Mouse (Mus musculus): Measurements from ENCODE around the gene Kctd15. TPM values are rescaled to one million over a fixed set of nuclear protein-coding genes. Genes with fewer than 3 reads are reported as not detected.
A peak's percentile ranks its signal among the peaks of the same experiment; 100 is the strongest.

The Kctd15 gene
- polyA plus RNA-seq, 1 experiment: 33.7 TPM

GRCm38 (mm10) chr7:34653731-34654440 is 2.6 kb downstream of the Kctd15 start:
- H3K27me3 ChIP-seq (ENCODE audit: control insufficient read depth, insufficient read depth, low read length, poor library complexity, severe bottlenecking): no peaks in the 10 kb centered on the region
- peak overlapping the region; percentile 94 for H3K9ac ChIP-seq (ENCODE audit: low read depth, poor library complexity, severe bottlenecking)
- H3K4me1 ChIP-seq (ENCODE audit: control insufficient read depth, insufficient read depth, low read length): no peaks in the 10 kb centered on the region
- no peaks in the 10 kb centered on the region for H3K9me3 ChIP-seq (replicated peaks; ENCODE audit: control insufficient read depth, insufficient read depth, low read length, poor library complexity, severe bottlenecking)
- no peak overlapping the region for H3K27ac ChIP-seq (ENCODE audit: insufficient read depth, low read length)
- TF ChIP-seq CTCF (IDR thresholded peaks at IDR 0.05; ENCODE audit: low read depth, low read length) (no peak), EP300 (IDR thresholded peaks at IDR 0.05; ENCODE audit: insufficient read depth, low read depth, low read length) (no peak), POLR2A (IDR thresholded peaks at IDR 0.05; ENCODE audit: insufficient read depth, low read length) (no peak)
- H3K36me3 ChIP-seq (ENCODE audit: control insufficient read depth, insufficient read depth, low read length, poor library complexity, severe bottlenecking): peaks cover 4% of the 10 kb centered on the region
- H3K4me3 ChIP-seq (ENCODE audit: low read depth, low read length): peak overlapping the region; percentile 97

GRCm38 (mm10) chr7:34652751-34653502 is 3.6 kb downstream of the Kctd15 start:
- no peaks in the 10 kb centered on the region for H3K27me3 ChIP-seq (ENCODE audit: control insufficient read depth, insufficient read depth, low read length, poor library complexity, severe bottlenecking)
- H3K36me3 ChIP-seq (ENCODE audit: control insufficient read depth, insufficient read depth, low read length, poor library complexity, severe bottlenecking): peaks cover 4% of the 10 kb centered on the region
- peak overlapping the region; percentile 94 for H3K9ac ChIP-seq (ENCODE audit: low read depth, poor library complexity, severe bottlenecking)
- no peak overlapping the region for H3K27ac ChIP-seq (ENCODE audit: insufficient read depth, low read length)
- peak overlapping the region; percentile 97 for H3K4me3 ChIP-seq (ENCODE audit: low read depth, low read length)
- TF ChIP-seq POLR2A (IDR thresholded peaks at IDR 0.05; ENCODE audit: insufficient read depth, low read length): no peak
- no peak for TF ChIP-seq CTCF (IDR thresholded peaks at IDR 0.05; ENCODE audit: low read depth, low read length)
- TF ChIP-seq EP300 (IDR thresholded peaks at IDR 0.05; ENCODE audit: insufficient read depth, low read depth, low read length): no peak
- peaks cover 5% of the 10 kb centered on the region; the same call in 1 of the 2 replicates for H3K9me3 ChIP-seq (replicated peaks; ENCODE audit: control insufficient read depth, insufficient read depth, low read length, poor library complexity, severe bottlenecking)
- no peaks in the 10 kb centered on the region for H3K4me1 ChIP-seq (ENCODE audit: control insufficient read depth, insufficient read depth, low read length)

- TF ChIP-seq EP300 (IDR thresholded peaks at IDR 0.05; ENCODE audit: insufficient read depth, low read depth, low read length) (0 out of 2 replicates have a peak, but pooled peaks have one; percentile 9), POLR2A (IDR thresholded peaks at IDR 0.05; ENCODE audit: insufficient read depth, low read length) (no peak), CTCF (IDR thresholded peaks at IDR 0.05; ENCODE audit: low read depth, low read length) (no peak)
- Histone ChIP-seq H3K36me3 (ENCODE audit: control insufficient read depth, insufficient read depth, low read length, poor library complexity, severe bottlenecking) (peaks cover 4% of the 10 kb centered on the region), H3K27me3 (ENCODE audit: control insufficient read depth, insufficient read depth, low read length, poor library complexity, severe bottlenecking) (no peaks in the 10 kb centered on the region), H3K9me3 (replicated peaks; ENCODE audit: control insufficient read depth, insufficient read depth, low read length, poor library complexity, severe bottlenecking) (peaks cover 5% of the 10 kb centered on the region; the same call in 1 of the 2 replicates), H3K4me3 (ENCODE audit: low read depth, low read length) (no peak overlapping the region), H3K4me1 (ENCODE audit: control insufficient read depth, insufficient read depth, low read length) (no peaks in the 10 kb centered on the region), H3K9ac (ENCODE audit: low read depth, poor library complexity, severe bottlenecking) (no peak overlapping the region), H3K27ac (ENCODE audit: insufficient read depth, low read length) (no peak overlapping the region)
These were observed 5.2 kb downstream of the Kctd15 start for GRCm38 (mm10) chr7:34651381-34651780.

- H3K9ac ChIP-seq (ENCODE audit: low read depth, poor library complexity, severe bottlenecking): no peak overlapping the region
- H3K4me1 ChIP-seq (ENCODE audit: control insufficient read depth, insufficient read depth, low read length): no peaks in the 10 kb centered on the region
- no peak overlapping the region for H3K4me3 ChIP-seq (ENCODE audit: low read depth, low read length)
- no peak overlapping the region for H3K27ac ChIP-seq (ENCODE audit: insufficient read depth, low read length)
- peaks cover 5% of the 10 kb centered on the region; the same call in 1 of the 2 replicates for H3K9me3 ChIP-seq (replicated peaks; ENCODE audit: control insufficient read depth, insufficient read depth, low read length, poor library complexity, severe bottlenecking)
- H3K27me3 ChIP-seq (ENCODE audit: control insufficient read depth, insufficient read depth, low read length, poor library complexity, severe bottlenecking): no peaks in the 10 kb centered on the region
- TF ChIP-seq EP300 (IDR thresholded peaks at IDR 0.05; ENCODE audit: insufficient read depth, low read depth, low read length) (no peak), CTCF (IDR thresholded peaks at IDR 0.05; ENCODE audit: low read depth, low read length) (no peak), POLR2A (IDR thresholded peaks at IDR 0.05; ENCODE audit: insufficient read depth, low read length) (no peak)
- H3K36me3 ChIP-seq (ENCODE audit: control insufficient read depth, insufficient read depth, low read length, poor library complexity, severe bottlenecking): peaks cover 8% of the 10 kb centered on the region
These were observed 9.5 kb downstream of the Kctd15 start for GRCm38 (mm10) chr7:34647052-34647451.

GRCm38 (mm10) chr7:34646144-34646795 is 10.3 kb downstream of the Kctd15 start:
- H3K9ac ChIP-seq (ENCODE audit: low read depth, poor library complexity, severe bottlenecking): no peak overlapping the region

More at GRCm38 (mm10) chr7:34646144-34646795, 10.3 kb downstream of the Kctd15 start:
- Histone ChIP-seq H3K27ac (ENCODE audit: insufficient read depth, low read length) (no peak overlapping the region), H3K4me1 (ENCODE audit: control insufficient read depth, insufficient read depth, low read length) (no peaks in the 10 kb centered on the region), H3K4me3 (ENCODE audit: low read depth, low read length) (no peak overlapping the region), H3K27me3 (ENCODE audit: control insufficient read depth, insufficient read depth, low read length, poor library complexity, severe bottlenecking) (no peaks in the 10 kb centered on the region), H3K36me3 (ENCODE audit: control insufficient read depth, insufficient read depth, low read length, poor library complexity, severe bottlenecking) (peaks cover 8% of the 10 kb centered on the region), H3K9me3 (replicated peaks; ENCODE audit: control insufficient read depth, insufficient read depth, low read length, poor library complexity, severe bottlenecking) (peaks cover 5% of the 10 kb centered on the region; the same call in 1 of the 2 replicates)
- no peak for TF ChIP-seq EP300 (IDR thresholded peaks at IDR 0.05; ENCODE audit: insufficient read depth, low read depth, low read length)
- TF ChIP-seq CTCF (IDR thresholded peaks at IDR 0.05; ENCODE audit: low read depth, low read length): no peak
- no peak for TF ChIP-seq POLR2A (IDR thresholded peaks at IDR 0.05; ENCODE audit: insufficient read depth, low read length)

Data from ES-Bruce4 (cell line).